Mouse (Mus musculus) C2C12 (cell line): Measurements from ENCODE around the gene Lyrm2.

ENCODE experiments used
- CEBPB ChIP-seq: IDR thresholded peaks from one replicate; pipeline ENCODE4 v1.6.1; 2011; ENCODE audit warnings: low read depth, mild to moderate bottlenecking, control low read depth, moderate library complexity
- CTCF ChIP-seq: IDR thresholded peaks from one replicate; pipeline ENCODE4 v1.5.1; 2011; ENCODE audit not compliant: control insufficient read depth, insufficient read depth, insufficient read length
- MAX ChIP-seq: IDR thresholded peaks from one replicate; pipeline ENCODE4 v1.6.1; 2011; ENCODE audit warnings: mild to moderate bottlenecking, control low read depth
- USF1 ChIP-seq: IDR thresholded peaks from one replicate; pipeline ENCODE4 v1.6.1; 2011; ENCODE audit warnings: low read depth, mild to moderate bottlenecking, control low read depth, moderate library complexity

GRCm38 (mm10) chr4:32789020-32789419, 11.0 kb upstream of the Lyrm2 start:
- TF ChIP-seq CTCF (no peak), CEBPB (no peak), MAX (no peak), USF1 (no peak)
